Mouse (Mus musculus): ENCODE results near the gene Bcam. TPM values are rescaled to one million over a fixed set of nuclear protein-coding genes. Genes with fewer than 3 reads are reported as not detected.

The Bcam gene
- polyA plus RNA-seq, 1 experiment from 2014 or later, result 59.7 TPM

DNA sequence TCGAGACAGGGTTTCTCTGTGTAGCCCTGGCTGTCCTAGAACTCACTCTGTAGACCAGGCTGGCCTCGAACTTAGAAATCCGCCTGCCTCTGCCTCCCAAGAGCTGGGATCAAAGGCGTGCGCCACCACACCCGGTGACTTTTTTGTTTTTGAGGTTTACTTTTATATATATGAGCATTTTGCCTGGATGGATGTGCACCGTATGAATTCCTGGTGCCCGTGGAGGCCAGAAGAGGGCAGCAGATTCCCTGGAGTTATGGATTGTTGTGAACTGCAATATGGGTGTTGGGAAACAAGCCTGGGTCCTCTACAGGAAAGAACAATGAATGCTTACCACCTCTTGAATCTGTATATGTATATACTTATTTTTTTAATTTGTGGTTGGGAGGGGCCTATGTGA lies 18.2 kb downstream of the Bcam start:
- Histone ChIP-seq H3K4me1 (replicated peaks) (peaks cover 23% of the 10 kb centered on the region), H3K9me3 (no peaks in the 10 kb centered on the region), H3K4me2 (no peak overlapping the region), H3K9ac (replicated peaks) (no peak overlapping the region), H3K27me3 (no peaks in the 10 kb centered on the region), H3K4me3 (replicated peaks) (no peak overlapping the region), H3K27ac (no peak overlapping the region), H3K36me3 (peaks cover 3% of the 10 kb centered on the region; the same call in 1 of the 2 replicates)
- ATAC-seq (ENCODE audit: insufficient number of reproducible peaks, insufficient read depth, low FRiP score, low TSS enrichment, low read depth), result no peak
- WGBS, result 75% methylated on average over 8 of the region's 8 CpGs

DNA sequence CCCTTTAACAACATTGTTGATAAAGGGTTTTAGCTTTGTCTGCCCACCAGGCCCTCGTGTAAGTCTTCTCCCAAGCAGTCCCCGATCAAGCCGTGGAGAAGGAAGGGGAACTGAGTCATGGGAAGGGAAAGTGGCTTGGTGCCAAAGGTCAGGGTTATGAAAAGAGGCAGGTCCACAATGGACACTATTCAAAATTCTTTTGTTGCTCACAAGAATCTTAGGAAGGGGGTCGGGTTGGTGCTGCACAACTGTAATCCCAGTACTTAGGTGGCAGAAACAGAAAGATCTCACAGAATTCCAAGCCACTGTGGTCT lies 19.8 kb downstream of the Bcam start:
- H3K9ac ChIP-seq (replicated peaks), result no peak overlapping the region
- H3K27ac ChIP-seq, result no peak overlapping the region
- ATAC-seq (ENCODE audit: insufficient number of reproducible peaks, insufficient read depth, low FRiP score, low TSS enrichment, low read depth), result no peak
- no peaks in the 10 kb centered on the region for H3K36me3 ChIP-seq
- 69% methylated on average over 4 of the region's 4 CpGs for WGBS
- H3K9me3 ChIP-seq, result no peaks in the 10 kb centered on the region
- no peak overlapping the region for H3K4me3 ChIP-seq (replicated peaks)
- no peaks in the 10 kb centered on the region for H3K27me3 ChIP-seq
- H3K4me1 ChIP-seq (replicated peaks), result peaks cover 40% of the 10 kb centered on the region
- H3K4me2 ChIP-seq, result no peak overlapping the region

- Histone ChIP-seq H3K27ac (peak within 1 kb of the TSS; percentile 88), H3K36me3 (0 out of 2 replicates have a peak, but pooled peaks cover 2% of the 10 kb centered on the region), H3K9ac (replicated peaks) (peak within 1 kb of the TSS; percentile 85; the same call in 1 of the 2 replicates), H3K9me3 (no peaks in the 10 kb centered on the region), H3K27me3 (no peaks in the 10 kb centered on the region), H3K4me1 (replicated peaks) (peaks cover 38% of the 10 kb centered on the region), H3K4me2 (peak within 1 kb of the TSS; percentile 80), H3K4me3 (replicated peaks) (peak within 1 kb of the TSS; percentile 79)
- peak; percentile 57 for ATAC-seq (ENCODE audit: insufficient number of reproducible peaks, insufficient read depth, low FRiP score, low TSS enrichment, low read depth)
- WGBS, result 17% methylated on average over 19 of the region's 19 CpGs
These were observed 20.4 kb downstream of the Bcam start, which contains the start of gene Nectin2 for GRCm38 (mm10) chr7:19750217-19751069. Nectin2 (minus strand) TSS chr7:19750483.

GRCm38 (mm10) chr7:19749389-19750216 lies 21.2 kb downstream of the Bcam start:
- Histone ChIP-seq H3K27ac (peak overlapping the region; percentile 88), H3K4me2 (peak overlapping the region; percentile 80), H3K4me1 (replicated peaks) (peaks cover 42% of the 10 kb centered on the region), H3K4me3 (replicated peaks) (peak overlapping the region; percentile 79), H3K9ac (replicated peaks) (peak overlapping the region; percentile 85), H3K27me3 (no peaks in the 10 kb centered on the region), H3K36me3 (peaks cover 6% of the 10 kb centered on the region; the same call in 1 of the 2 replicates), H3K9me3 (no peaks in the 10 kb centered on the region)
- WGBS, result under 1% methylated on average over 39 of the region's 46 CpGs
- peak; percentile 93 for ATAC-seq (ENCODE audit: insufficient number of reproducible peaks, insufficient read depth, low FRiP score, low TSS enrichment, low read depth)

- Histone ChIP-seq H3K4me3 (replicated peaks) (peak overlapping the region; percentile 79), H3K27me3 (no peaks in the 10 kb centered on the region), H3K9ac (replicated peaks) (peak overlapping the region; percentile 85), H3K4me2 (peak overlapping the region; percentile 80), H3K4me1 (replicated peaks) (peaks cover 44% of the 10 kb centered on the region), H3K27ac (peak overlapping the region; percentile 88), H3K9me3 (no peaks in the 10 kb centered on the region), H3K36me3 (peaks cover 17% of the 10 kb centered on the region)
- WGBS, result under 1% methylated on average over 32 of the region's 32 CpGs
- ATAC-seq (ENCODE audit: insufficient number of reproducible peaks, insufficient read depth, low FRiP score, low TSS enrichment, low read depth), result peak; percentile 16
These were observed 22.3 kb downstream of the Bcam start for GRCm38 (mm10) chr7:19748219-19749195.

- peak overlapping the region; percentile 85 for H3K9ac ChIP-seq (replicated peaks)
- peak overlapping the region; percentile 80 for H3K4me2 ChIP-seq
- 3% methylated on average over 25 of the region's 25 CpGs for WGBS
- no peak overlapping the region for H3K27ac ChIP-seq
- peaks cover 44% of the 10 kb centered on the region for H3K4me1 ChIP-seq (replicated peaks)
- no peak for ATAC-seq (ENCODE audit: insufficient number of reproducible peaks, insufficient read depth, low FRiP score, low TSS enrichment, low read depth)
- H3K27me3 ChIP-seq, result no peaks in the 10 kb centered on the region
- H3K4me3 ChIP-seq (replicated peaks), result peak overlapping the region; percentile 79
- no peaks in the 10 kb centered on the region for H3K9me3 ChIP-seq
- H3K36me3 ChIP-seq, result peaks cover 22% of the 10 kb centered on the region
These were observed 23.2 kb downstream of the Bcam start for GRCm38 (mm10) chr7:19747420-19748218.

DNA sequence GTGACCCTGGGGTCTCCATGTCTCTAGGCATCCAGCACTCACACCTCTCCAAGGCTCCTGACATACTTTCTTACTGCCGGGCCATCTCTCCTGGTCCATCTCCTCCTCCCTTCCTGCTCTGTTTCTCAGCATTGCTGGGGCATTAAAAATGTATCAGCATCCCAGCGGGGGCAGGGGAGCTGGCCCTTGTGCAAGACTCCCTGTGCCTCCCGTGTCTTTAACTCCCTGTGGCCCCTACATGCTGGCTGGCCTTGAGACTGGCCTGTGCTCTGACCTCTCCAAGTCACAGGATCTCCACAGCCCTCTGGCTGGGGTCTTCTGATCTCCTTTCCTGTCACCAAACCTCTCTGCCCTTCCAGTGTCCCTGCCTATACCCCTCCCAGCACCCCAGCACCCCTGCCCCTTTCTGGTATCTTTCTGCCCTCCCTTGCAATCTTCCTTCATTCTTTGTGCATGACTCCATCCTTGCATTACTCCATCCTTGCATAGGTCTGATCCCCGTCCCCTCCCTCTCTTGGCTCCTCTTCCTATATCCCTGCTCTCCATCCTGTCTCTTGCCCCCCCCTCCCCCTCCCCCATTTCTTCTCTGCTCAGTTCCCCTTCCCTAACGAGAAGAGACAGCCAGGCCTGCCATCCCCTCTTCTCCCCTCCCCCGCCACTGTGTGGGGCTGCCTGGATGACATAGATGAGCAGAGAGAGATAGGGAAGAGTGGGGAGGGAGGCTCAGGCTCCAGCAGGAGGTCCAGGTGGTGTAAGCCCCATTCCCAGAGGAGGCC lies 24.2 kb downstream of the Bcam start:
- H3K4me2 ChIP-seq, result peak overlapping the region; percentile 80
- H3K27me3 ChIP-seq, result no peaks in the 10 kb centered on the region
- peaks cover 27% of the 10 kb centered on the region for H3K36me3 ChIP-seq
- H3K9ac ChIP-seq (replicated peaks), result peak overlapping the region; percentile 85; the same call in 1 of the 2 replicates
- no peak for ATAC-seq (ENCODE audit: insufficient number of reproducible peaks, insufficient read depth, low FRiP score, low TSS enrichment, low read depth)
- no peak overlapping the region for H3K27ac ChIP-seq
- H3K9me3 ChIP-seq, result no peaks in the 10 kb centered on the region
- H3K4me1 ChIP-seq (replicated peaks), result peaks cover 48% of the 10 kb centered on the region
- peak overlapping the region; percentile 23 for H3K4me3 ChIP-seq (replicated peaks)
- 42% methylated on average over 6 of the region's 6 CpGs for WGBS

- Histone ChIP-seq H3K4me2 (peak overlapping the region; percentile 80; the same call in 1 of the 2 replicates), H3K4me3 (replicated peaks) (no peak overlapping the region), H3K27me3 (no peaks in the 10 kb centered on the region), H3K27ac (no peak overlapping the region), H3K36me3 (peaks cover 33% of the 10 kb centered on the region), H3K9ac (replicated peaks) (no peak overlapping the region), H3K4me1 (replicated peaks) (peaks cover 50% of the 10 kb centered on the region), H3K9me3 (no peaks in the 10 kb centered on the region)
- 85% methylated on average over 8 of the region's 10 CpGs for WGBS
- ATAC-seq (ENCODE audit: insufficient number of reproducible peaks, insufficient read depth, low FRiP score, low TSS enrichment, low read depth), result no peak
These were observed 24.8 kb downstream of the Bcam start for GRCm38 (mm10) chr7:19745971-19746370.

DNA sequence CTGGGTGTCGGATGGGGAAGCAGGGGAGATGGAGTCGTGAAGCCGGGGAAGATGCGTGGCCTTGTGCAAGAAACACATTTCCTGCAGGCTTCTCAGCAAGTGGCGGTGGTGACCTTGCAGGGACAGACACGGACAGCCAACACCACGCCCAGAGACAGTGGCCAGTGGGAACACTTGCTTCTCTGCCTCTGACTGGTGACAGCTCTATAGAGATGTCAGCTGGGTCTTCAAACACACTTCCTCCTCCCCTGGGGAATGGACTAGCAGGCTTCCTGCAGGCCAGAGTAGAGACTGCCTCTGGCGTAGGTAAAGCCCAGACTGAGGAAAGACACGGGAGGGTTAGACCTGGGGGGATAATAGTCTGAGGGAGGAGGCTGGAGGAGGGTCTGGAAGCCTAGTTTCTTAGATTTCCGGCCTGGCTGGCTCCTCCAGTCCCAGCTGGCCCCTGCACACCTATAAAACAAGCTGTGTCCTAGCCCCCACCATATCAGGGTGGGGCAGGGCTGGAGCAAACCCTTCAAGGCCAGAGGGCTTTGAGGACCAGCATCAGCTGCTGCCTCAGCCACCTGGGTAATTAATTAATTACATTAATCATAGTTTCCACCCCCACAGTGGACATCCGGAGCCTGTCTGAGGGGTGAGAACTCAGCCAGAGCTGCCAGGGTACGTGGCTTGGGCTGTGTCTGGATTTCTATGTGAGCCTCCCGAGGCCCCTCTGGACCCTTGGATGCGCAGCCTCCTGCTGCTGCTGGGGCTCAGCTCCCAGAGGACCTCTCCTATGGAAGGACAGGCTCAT lies 26.0 kb downstream of the Bcam start:
- no peak overlapping the region for H3K9ac ChIP-seq (replicated peaks)
- ATAC-seq (ENCODE audit: insufficient number of reproducible peaks, insufficient read depth, low FRiP score, low TSS enrichment, low read depth), result no peak

More for the DNA sequence above, 26.0 kb downstream of the Bcam start:
- Histone ChIP-seq H3K9me3 (no peaks in the 10 kb centered on the region), H3K36me3 (peaks cover 44% of the 10 kb centered on the region), H3K27me3 (no peaks in the 10 kb centered on the region), H3K4me2 (no peak overlapping the region), H3K4me1 (replicated peaks) (peaks cover 45% of the 10 kb centered on the region), H3K4me3 (replicated peaks) (no peak overlapping the region), H3K27ac (peak overlapping the region; percentile 67)
- WGBS, result 63% methylated on average over 14 of the region's 14 CpGs

Measured in limb, embryonic 12.5 days (tissue).